Mouse (Mus musculus): ENCODE data around the gene Anapc7. TPM values are rescaled to one million over a fixed set of nuclear protein-coding genes. Genes with fewer than 3 reads are reported as not detected.

The Anapc7 gene
- polyA plus RNA-seq, 1 experiment from 2014 or later = 59.2 TPM

DNA sequence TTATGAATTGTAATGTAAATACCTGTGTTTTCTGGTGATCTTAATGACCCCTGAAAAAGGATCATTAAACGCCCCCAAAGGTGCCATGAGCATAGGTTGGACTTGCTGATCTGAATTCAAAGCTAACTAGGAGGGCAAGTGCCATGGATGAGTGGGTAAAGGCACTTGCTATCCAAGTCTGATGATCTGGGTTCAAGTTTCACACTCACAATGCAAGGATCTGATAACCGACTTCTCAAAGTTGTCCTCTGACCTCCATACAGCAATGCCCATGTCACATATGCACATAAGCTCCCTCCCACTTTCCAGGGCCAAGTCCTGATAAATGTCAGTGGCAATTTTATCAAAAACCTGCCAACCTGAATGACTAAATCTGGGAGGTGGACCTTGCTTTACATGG, 71.5 kb downstream of the Anapc7 start:
- peaks cover 99% of the 10 kb centered on the region for H3K36me3 ChIP-seq (replicated peaks)
- no peak overlapping the region for H3K4me3 ChIP-seq
- no peaks in the 10 kb centered on the region for H3K27me3 ChIP-seq (ENCODE audit: poor library complexity, severe bottlenecking)
- H3K27ac ChIP-seq = no peak overlapping the region
- H3K9me3 ChIP-seq = no peaks in the 10 kb centered on the region
- WGBS = 91% methylated on average over 2 of the region's 2 CpGs
- H3K4me1 ChIP-seq = peaks cover 4% of the 10 kb centered on the region
- DNase-seq (ENCODE audit: extremely low spot score, low spot score) = no peak

DNA sequence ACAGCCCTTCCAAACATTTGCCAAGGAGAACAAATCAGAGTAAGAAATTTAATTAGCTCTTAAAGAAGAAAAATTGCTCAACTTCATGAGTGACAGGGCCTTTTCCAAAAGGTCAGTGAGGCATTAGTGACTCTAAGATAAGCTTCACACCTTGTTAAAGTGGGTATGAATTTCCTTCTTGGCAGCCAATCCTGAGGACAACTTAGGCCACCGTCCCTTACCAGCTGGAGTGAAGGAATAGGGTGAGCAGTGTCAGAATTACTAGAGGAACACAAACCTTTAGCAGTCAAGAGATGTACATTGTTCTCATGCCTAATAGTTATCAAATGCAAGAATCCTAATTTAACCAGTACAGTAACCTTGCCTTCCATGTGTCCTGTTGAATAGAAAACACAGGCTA, 73.0 kb downstream of the Anapc7 start:
- H3K9me3 ChIP-seq = no peaks in the 10 kb centered on the region
- H3K27me3 ChIP-seq (ENCODE audit: poor library complexity, severe bottlenecking) = no peaks in the 10 kb centered on the region
- H3K36me3 ChIP-seq (replicated peaks) = peaks cover 99% of the 10 kb centered on the region
- 87% methylated on average over 1 of the region's 1 CpGs for WGBS
- DNase-seq (ENCODE audit: extremely low spot score, low spot score) = no peak
- H3K27ac ChIP-seq = no peak overlapping the region
- H3K4me3 ChIP-seq = no peak overlapping the region
- peaks cover 18% of the 10 kb centered on the region for H3K4me1 ChIP-seq

Other genes starting within 250 kb of the Anapc7 start
- gene Hvcn1, start 214.9 kb upstream of the Anapc7 start, polyA plus RNA-seq (2016; fragmentation: Nextera tagmentation; extraction: Ambion mirVana) = 13.7 and 14.7 TPM in 2 replicates
- gene Tctn1, start 157.2 kb upstream of the Anapc7 start, polyA plus RNA-seq (2016; fragmentation: Nextera tagmentation; extraction: Ambion mirVana) = 5.8 and 6.2 TPM in 2 replicates
- 8.3 and 9.0 TPM in 2 replicates for gene Pptc7, start 137.3 kb upstream of the Anapc7 start, polyA plus RNA-seq (2016; fragmentation: Nextera tagmentation; extraction: Ambion mirVana)
- gene Rad9b, start 67.5 kb upstream of the Anapc7 start, polyA plus RNA-seq (2016; fragmentation: Nextera tagmentation; extraction: Ambion mirVana) = 10.7 and 11.0 TPM in 2 replicates
- gene Vps29, start 67.3 kb upstream of the Anapc7 start, polyA plus RNA-seq (2016; fragmentation: Nextera tagmentation; extraction: Ambion mirVana) = 187 and 195 TPM in 2 replicates
- gene Gpn3, start 49.8 kb upstream of the Anapc7 start, polyA plus RNA-seq (2016; fragmentation: Nextera tagmentation; extraction: Ambion mirVana) = 84.6 and 92.9 TPM in 2 replicates
- 86.1 and 90.1 TPM in 2 replicates for gene Fam216a, start 49.3 kb upstream of the Anapc7 start, polyA plus RNA-seq (2016; fragmentation: Nextera tagmentation; extraction: Ambion mirVana)
- gene Arpc3, start 29.8 kb upstream of the Anapc7 start, polyA plus RNA-seq (2016; fragmentation: Nextera tagmentation; extraction: Ambion mirVana) = 91.9 and 98.7 TPM in 2 replicates
- gene Atp2a2, start 80.5 kb downstream of the Anapc7 start, polyA plus RNA-seq (2016; fragmentation: Nextera tagmentation; extraction: Ambion mirVana) = 34.8 and 37.6 TPM in 2 replicates
- 45.8 and 51.8 TPM in 2 replicates for gene Ift81, start 192.8 kb downstream of the Anapc7 start, polyA plus RNA-seq (2016; fragmentation: Nextera tagmentation; extraction: Ambion mirVana)
- 0.31 and 0.60 TPM in 2 replicates for gene P2rx7, start 222.2 kb downstream of the Anapc7 start, polyA plus RNA-seq (2016; fragmentation: Nextera tagmentation; extraction: Ambion mirVana)